Mouse (Mus musculus) kidney, adult 2 months (tissue): Measurements from ENCODE around the gene Gm49378. TPM values are rescaled to one million over a fixed set of nuclear protein-coding genes. Genes with fewer than 3 reads are reported as not detected.
A peak's percentile ranks its signal among the peaks of the same experiment; 100 is the strongest.

Source experiments
- DNase-seq: peaks from one replicate; pipeline ENCODE4 v3.0.0; 2021
- H3K27ac ChIP-seq: fragments of 200-500 bp; 2 replicates; pipeline ENCODE4 v1.5.1; 2012; ENCODE audit warnings: low read depth, low read length, control low read depth, inconsistent platforms; ENCODE audit not compliant: insufficient read depth
- H3K27me3 ChIP-seq: fragments of 200-500 bp; replicated peaks from 2 replicates; pipeline ENCODE4 v1.6.1; 2012; ENCODE audit warnings: mild to moderate bottlenecking, moderate library complexity, low read length, inconsistent platforms; ENCODE audit not compliant: control insufficient read depth, insufficient read depth
- H3K36me3 ChIP-seq: fragments of 200-500 bp; 2 replicates; pipeline ENCODE4 v1.6.1; 2012; ENCODE audit warnings: mild to moderate bottlenecking, moderate library complexity, low read length, inconsistent platforms; ENCODE audit not compliant: control insufficient read depth, insufficient read depth
- H3K4me1 ChIP-seq: fragments of 200-500 bp; 2 replicates; pipeline ENCODE4 v1.6.1; 2011; ENCODE audit warnings: low read length; ENCODE audit not compliant: control insufficient read depth, insufficient read depth
- H3K4me3 ChIP-seq: fragments of 200-500 bp; 2 replicates; pipeline ENCODE4 v1.5.1; 2011; ENCODE audit warnings: mild to moderate bottlenecking, low read depth, low read length, control low read depth; ENCODE audit not compliant: insufficient read depth
- CTCF ChIP-seq: fragments of 200-500 bp; conservative IDR thresholded peaks from 2 replicates; pipeline ENCODE4 v1.5.1; 2011; ENCODE audit warnings: low read depth, mild to moderate bottlenecking, control low read depth, low read length, moderate library complexity, mixed read lengths; ENCODE audit not compliant: insufficient read depth, insufficient read length
- POLR2A ChIP-seq: fragments of 200-500 bp; IDR thresholded peaks from one replicate; pipeline ENCODE4 v1.6.1; 2011; ENCODE audit warnings: low read depth, low read length, control low read depth
- WGBS: fragments of 180-500 bp; shearing (Covaris S2); methylation state at CpG from one replicate; pipeline ENCODE4 v1.1.7; 2018; 5-methylcytosine and 5-hydroxymethylcytosine counted together
- polyA plus RNA-seq: library from polyadenylated mRNA; depleted of rRNA; stranded (reverse); fragments of >200 nt; gene quantifications from 2 replicates; pipeline ENCODE4 v1.2.3, GENCODE M21; 2012

The Gm49378 gene
- polyA plus RNA-seq, 1 experiment = 3.2 TPM

DNA sequence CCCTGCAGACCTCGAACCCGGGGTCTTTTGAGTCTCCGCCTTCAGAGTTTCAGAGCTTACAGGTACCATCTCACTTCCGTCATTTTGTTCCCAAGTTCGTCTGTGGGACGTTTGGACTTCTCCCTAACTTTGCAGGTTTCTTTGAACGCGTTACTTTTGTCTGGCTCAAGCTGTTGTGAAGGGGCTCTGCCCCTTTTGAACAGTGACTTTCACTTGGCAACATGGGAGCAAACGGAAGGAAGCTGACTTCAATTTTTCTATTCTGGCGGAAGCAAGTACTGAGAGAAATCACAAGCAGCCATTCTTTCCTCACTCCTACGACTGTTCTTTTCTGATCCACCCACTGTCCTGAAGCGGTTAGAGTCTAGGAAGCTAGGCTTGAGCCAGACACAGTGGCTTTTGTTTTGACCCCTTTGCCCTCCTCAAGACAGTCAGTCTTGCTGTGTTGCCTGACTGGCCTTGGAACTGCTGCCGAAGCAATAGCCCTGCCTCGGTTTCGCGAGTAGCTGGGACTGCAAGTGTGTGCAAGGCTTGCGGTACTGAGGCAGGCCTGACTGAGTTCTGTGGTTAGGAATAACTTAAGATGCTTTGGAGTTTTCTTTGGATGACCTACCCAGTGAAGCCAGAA, 6.7 kb upstream of the Gm49378 start:
- no peaks in the 10 kb centered on the region for H3K27me3 ChIP-seq
- 3% methylated on average over 17 of the region's 17 CpGs for WGBS
- DNase-seq = peak; percentile 36

DNA sequence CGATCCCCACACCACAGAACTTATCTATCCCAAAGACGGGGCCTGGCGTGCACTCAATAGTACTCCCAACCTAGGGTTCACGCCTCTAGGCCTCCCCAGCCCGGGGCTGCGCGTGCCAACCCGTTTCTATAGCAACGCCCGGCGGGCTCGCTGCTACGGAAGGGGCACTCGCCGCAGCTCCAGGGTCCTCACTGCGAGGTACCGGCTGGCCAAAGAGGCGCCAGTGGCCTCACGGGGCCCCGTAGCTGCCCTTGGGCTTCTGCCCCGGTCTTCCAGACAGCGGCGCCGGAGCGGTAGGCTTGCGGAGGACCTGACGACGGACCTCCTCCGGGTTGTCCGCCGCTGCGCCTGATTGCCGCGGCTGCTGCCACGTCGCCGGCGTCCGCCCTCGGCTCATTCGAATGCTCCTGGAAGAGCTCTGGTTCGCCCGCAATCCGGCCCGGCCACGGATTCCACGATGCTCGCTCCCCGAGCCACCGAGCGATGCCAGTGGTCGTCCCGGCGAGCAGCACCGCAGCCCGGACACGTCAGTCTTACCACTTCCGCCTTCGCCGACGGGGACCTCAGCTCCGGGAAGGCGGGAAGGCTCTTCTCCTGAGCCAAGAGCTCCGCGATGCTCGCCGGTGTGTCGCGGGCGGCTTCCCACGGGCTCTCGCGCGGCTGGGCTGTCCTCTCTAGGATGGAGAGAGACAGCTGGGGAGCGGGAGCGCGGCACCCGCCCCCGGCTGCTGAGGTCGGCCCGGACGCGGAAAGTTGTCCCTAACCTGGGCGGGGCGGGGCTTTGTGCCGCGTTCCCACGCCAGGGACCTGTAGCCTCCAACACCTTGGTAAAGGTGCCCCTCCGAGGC, 5.6 kb upstream of the Gm49378 start, which contains the start of gene Tm9sf1:
TSS of gene Tm9sf1 (minus strand) at position 747 of the 848 bp plus-strand sequence.
- Histone ChIP-seq H3K27ac (peak within 1 kb of the TSS; percentile 99), H3K27me3 (no peaks in the 10 kb centered on the region), H3K4me1 (peaks cover 18% of the 10 kb centered on the region), H3K36me3 (no peaks in the 10 kb centered on the region), H3K4me3 (peak within 1 kb of the TSS; percentile 98)
- TF ChIP-seq CTCF (no peak), POLR2A (peak; percentile 41)
- WGBS = under 1% methylated on average over 89 of the region's 89 CpGs
- DNase-seq = peak; percentile 91

More for the DNA sequence above, 6.7 kb upstream of the Gm49378 start:
- peak overlapping the region; percentile 33 for H3K4me3 ChIP-seq
- peaks cover 18% of the 10 kb centered on the region for H3K4me1 ChIP-seq
- TF ChIP-seq POLR2A (no peak), CTCF (no peak)
- H3K36me3 ChIP-seq = no peaks in the 10 kb centered on the region
- H3K27ac ChIP-seq = peak overlapping the region; percentile 26

DNA sequence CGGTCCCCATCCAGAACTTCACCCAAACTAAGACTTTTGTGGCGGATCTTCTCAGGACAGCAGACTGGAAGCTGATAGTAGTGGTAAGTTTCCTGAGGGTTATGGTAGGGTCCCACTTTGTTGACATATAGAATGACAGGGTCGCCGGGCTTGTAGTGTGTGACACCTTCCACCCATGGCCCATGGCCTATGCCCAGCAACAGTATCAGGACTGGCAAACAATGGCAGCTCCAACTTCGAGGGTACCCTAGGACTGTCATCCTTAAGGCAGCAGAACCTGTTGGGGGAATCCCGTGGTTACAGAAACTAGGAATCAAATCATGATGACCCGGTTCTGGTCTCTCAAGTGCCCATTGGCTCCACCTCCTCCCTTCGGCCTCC, 5.0 kb upstream of the Gm49378 start:
- peak overlapping the region; percentile 99 for H3K27ac ChIP-seq
- peak overlapping the region; percentile 98 for H3K4me3 ChIP-seq
- WGBS = 11% methylated on average over 8 of the region's 8 CpGs
- H3K4me1 ChIP-seq = peaks cover 18% of the 10 kb centered on the region
- no peaks in the 10 kb centered on the region for H3K36me3 ChIP-seq
- no peaks in the 10 kb centered on the region for H3K27me3 ChIP-seq
- no peak for DNase-seq
- no peak for TF ChIP-seq POLR2A
- TF ChIP-seq CTCF = no peak

DNA sequence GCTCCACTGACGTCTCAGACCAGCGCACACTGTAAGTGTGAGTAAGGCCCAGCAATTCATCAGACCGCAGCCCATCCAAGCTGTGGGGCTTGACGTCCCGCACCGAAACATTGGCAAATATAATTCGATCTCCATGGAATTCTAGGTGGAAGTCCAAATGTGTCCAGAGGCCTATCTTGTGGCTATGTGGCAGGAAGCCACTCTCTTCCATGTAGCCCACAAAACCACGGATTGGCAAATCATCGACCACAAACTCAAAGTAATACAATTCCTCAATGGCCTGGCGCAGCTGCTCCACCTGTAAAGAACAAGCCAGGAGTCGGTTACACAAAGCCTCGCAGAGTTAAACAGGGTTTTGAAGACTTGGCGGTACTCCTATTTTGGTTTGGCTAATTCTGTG, 3.6 kb upstream of the Gm49378 start:
- Histone ChIP-seq H3K36me3 (no peaks in the 10 kb centered on the region), H3K27ac (no peak overlapping the region), H3K4me1 (peaks cover 18% of the 10 kb centered on the region), H3K27me3 (no peaks in the 10 kb centered on the region), H3K4me3 (no peak overlapping the region)
- TF ChIP-seq POLR2A = no peak
- TF ChIP-seq CTCF = no peak
- DNase-seq = no peak
- WGBS = 91% methylated on average over 13 of the region's 13 CpGs

DNA sequence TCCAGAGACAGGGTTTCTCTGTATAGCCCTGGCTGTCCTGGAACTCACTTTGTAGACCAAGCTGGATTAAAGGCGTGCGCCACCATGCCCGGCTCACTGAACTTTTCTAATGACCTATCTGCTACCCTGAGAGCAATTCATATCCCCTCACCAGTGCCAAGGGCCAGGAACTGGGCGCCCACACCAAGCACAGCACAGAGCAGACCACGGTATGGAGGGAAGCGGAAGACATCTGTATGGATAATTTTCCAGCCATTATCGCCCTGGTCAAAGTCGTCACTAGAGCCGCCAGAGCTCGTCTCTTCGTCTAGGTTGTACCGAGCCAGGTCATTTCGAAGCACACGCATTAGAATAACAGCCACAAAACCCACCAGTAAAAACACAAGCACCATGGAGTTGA, 3.1 kb upstream of the Gm49378 start:
- no peaks in the 10 kb centered on the region for H3K27me3 ChIP-seq
- TF ChIP-seq POLR2A (no peak), CTCF (no peak)
- DNase-seq = no peak
- H3K27ac ChIP-seq = no peak overlapping the region
- WGBS = 94% methylated on average over 14 of the region's 14 CpGs
- H3K36me3 ChIP-seq = no peaks in the 10 kb centered on the region
- no peak overlapping the region for H3K4me3 ChIP-seq
- H3K4me1 ChIP-seq = peaks cover 18% of the 10 kb centered on the region

DNA sequence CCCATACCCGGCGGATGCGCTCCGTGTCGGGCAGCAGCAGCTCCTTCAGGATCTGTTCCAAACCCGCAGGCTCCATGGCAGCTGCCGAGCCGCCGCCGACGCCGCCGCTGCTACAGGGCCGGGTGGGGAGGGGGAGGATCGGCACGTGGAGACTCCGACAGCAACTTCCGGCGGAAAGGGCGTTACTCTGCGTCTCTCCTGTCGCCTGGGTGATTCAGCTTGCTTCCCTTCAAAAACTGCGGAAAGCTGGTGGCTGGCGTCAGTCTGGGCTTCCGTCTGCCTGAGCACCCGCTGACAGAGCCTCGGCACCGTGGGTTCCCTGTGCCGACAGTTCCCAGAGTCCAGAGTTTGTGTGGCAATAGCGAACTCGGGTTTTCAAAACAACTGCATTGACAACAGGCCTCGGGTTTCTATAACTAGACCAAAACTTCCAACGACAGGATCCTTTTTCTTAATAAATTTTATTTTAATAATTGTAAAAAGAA, 2.1 kb downstream of the Gm49378 start, which contains the start of gene Ipo4:
TSS of gene Ipo4 (minus strand) at position 435 of the 485 bp plus-strand sequence.
- TF ChIP-seq POLR2A (peak; percentile 40), CTCF (no peak)
- 2% methylated on average over 33 of the region's 33 CpGs for WGBS
- DNase-seq = peak; percentile 94
- H3K36me3 ChIP-seq = no peaks in the 10 kb centered on the region
- H3K4me1 ChIP-seq = no peaks in the 10 kb centered on the region
- H3K27ac ChIP-seq = peak within 1 kb of the TSS; percentile 14; the same call in 1 of the 2 replicates
- no peaks in the 10 kb centered on the region for H3K27me3 ChIP-seq
- H3K4me3 ChIP-seq = peak within 1 kb of the TSS; percentile 70
